Mouse (Mus musculus): ENCODE results near the gene Gm38431.
"Not testable (repeated sequence)": the region's sequence is repeated elsewhere in the genome, so short reads cannot be mapped to it uniquely, and the experiment has no call there.

Gm38431 gene

GRCm38 (mm10) chr9:21105760-21106564 lies 14.2 kb upstream of the Gm38431 start:
- DNase-seq (ENCODE audit: low read depth, low spot score): no peak

GRCm38 (mm10) chr9:21104814-21105213 lies 13.0 kb upstream of the Gm38431 start:
- DNase-seq (ENCODE audit: low read depth, low spot score): no peak

GRCm38 (mm10) chr9:21102076-21102475 lies 10.3 kb upstream of the Gm38431 start:
- DNase-seq (ENCODE audit: low read depth, low spot score): no peak

- no peak for DNase-seq (ENCODE audit: low read depth, low spot score)
Observed at GRCm38 (mm10) chr9:21100447-21101161, 8.8 kb upstream of the Gm38431 start.

GRCm38 (mm10) chr9:21097793-21098192 lies 6.0 kb upstream of the Gm38431 start:
- peak; percentile 30 for DNase-seq (ENCODE audit: low read depth, low spot score)

- no peak for DNase-seq (ENCODE audit: low read depth, low spot score)
Observed at GRCm38 (mm10) chr9:21095958-21096357, 4.2 kb upstream of the Gm38431 start.

- no peak for DNase-seq (ENCODE audit: low read depth, low spot score)
Observed at GRCm38 (mm10) chr9:21093423-21093822, 1.6 kb upstream of the Gm38431 start.

- DNase-seq (ENCODE audit: low read depth, low spot score): no peak
Observed at GRCm38 (mm10) chr9:21090972-21091706, 658 bp downstream of the Gm38431 start.

GRCm38 (mm10) chr9:21090537-21090936 lies 1.3 kb downstream of the Gm38431 start:
- no peak for DNase-seq (ENCODE audit: low read depth, low spot score)

GRCm38 (mm10) chr9:21083324-21083723 lies 8.5 kb downstream of the Gm38431 start:
- no peak for DNase-seq (ENCODE audit: low read depth, low spot score)

- DNase-seq (ENCODE audit: low read depth, low spot score): no peak
Observed at GRCm38 (mm10) chr9:21081127-21081526, 10.7 kb downstream of the Gm38431 start.

- no peak for DNase-seq (ENCODE audit: low read depth, low spot score)
Observed at GRCm38 (mm10) chr9:21075625-21076024, 16.2 kb downstream of the Gm38431 start.

- no peak for DNase-seq (ENCODE audit: low read depth, low spot score)
Observed at GRCm38 (mm10) chr9:21074173-21074572, 17.6 kb downstream of the Gm38431 start.

- peak; percentile 85 for DNase-seq (ENCODE audit: low read depth, low spot score)
Observed at GRCm38 (mm10) chr9:21073044-21073840, 18.6 kb downstream of the Gm38431 start, which contains the start of the genes Gm49373 and Fdx1l. Gm49373 (minus strand) TSS chr9:21073096. Fdx1l (minus strand) TSS chr9:21073614.

- no peak for DNase-seq (ENCODE audit: low read depth, low spot score)
Observed at GRCm38 (mm10) chr9:21072641-21073040, 19.2 kb downstream of the Gm38431 start.

- DNase-seq (ENCODE audit: low read depth, low spot score): no peak
Observed at GRCm38 (mm10) chr9:21067006-21067684, 24.7 kb downstream of the Gm38431 start, which contains the start of gene Zglp1. Zglp1 (minus strand) TSS chr9:21067093.

- DNase-seq (ENCODE audit: low read depth, low spot score): no peak
Observed at GRCm38 (mm10) chr9:21062928-21063327, 28.9 kb downstream of the Gm38431 start.

GRCm38 (mm10) chr9:21051578-21051977 lies 40.2 kb downstream of the Gm38431 start:
- DNase-seq (ENCODE audit: low read depth, low spot score): no peak

- DNase-seq (ENCODE audit: low read depth, low spot score): no peak
Observed at GRCm38 (mm10) chr9:21045235-21045634, 46.6 kb downstream of the Gm38431 start.

- not testable (repeated sequence) for DNase-seq (ENCODE audit: low read depth, low spot score)
Observed at GRCm38 (mm10) chr9:21044785-21045184, 47.0 kb downstream of the Gm38431 start.

- DNase-seq (ENCODE audit: low read depth, low spot score): no peak
Observed at GRCm38 (mm10) chr9:21043563-21043962, 48.2 kb downstream of the Gm38431 start.

Measured in A20 (cell line).